Mouse (Mus musculus) megakaryocyte, embryonic 14.5 days (primary cell): Measurements from ENCODE around the gene Cdrt4.

Experiments
- FLI1 ChIP-seq: IDR thresholded peaks from 2 replicates; pipeline ENCODE4 v1.6.1; 2012; ENCODE audit warnings: low read length, inconsistent platforms, mixed read lengths
- GATA1 ChIP-seq: IDR thresholded peaks from 3 replicates; pipeline ENCODE4 v1.6.1; 2012; ENCODE audit warnings: mixed read lengths, low read length, inconsistent platforms, borderline replicate concordance

- TF ChIP-seq GATA1: no peak
- TF ChIP-seq FLI1: no peak
Observed at GRCm38 (mm10) chr11:63020633-63021032, 69.6 kb downstream of the Cdrt4 start.
